Mouse (Mus musculus) heart, postnatal 0 days (tissue): Measurements from ENCODE around the gene Olfr765.

Experiments
- CTCF ChIP-seq: IDR thresholded peaks from 2 replicates; pipeline ENCODE4 v1.5.1; 2016; ENCODE audit warnings: antibody characterized with exemption, control low read depth, low read depth
- EP300 ChIP-seq: IDR thresholded peaks from 2 replicates; pipeline ENCODE4 v1.6.1; 2016; ENCODE audit warnings: antibody characterized with exemption, low read depth

- no peak for TF ChIP-seq CTCF
- TF ChIP-seq EP300, result no peak
Observed at GRCm38 (mm10) chr10:128996523-128997040, 53.2 kb downstream of the Olfr765 start.
